Mouse (Mus musculus) MEL (cell line): ENCODE measurements around the gene Tatdn3. TPM values are rescaled to one million over a fixed set of nuclear protein-coding genes. Genes with fewer than 3 reads are reported as not detected.

Experiments
- DNase-seq: peaks from one replicate; pipeline ENCODE4 v3.0.0; 2011; ENCODE audit warnings: low read depth, low spot score
- H3K27ac ChIP-seq: 2 replicates; pipeline ENCODE4 v1.5.1; 2012; ENCODE audit warnings: low read depth, mild to moderate bottlenecking, control low read depth, low read length, moderate library complexity; ENCODE audit not compliant: control insufficient read depth
- H3K27me3 ChIP-seq, 2 experiments: fragments of 150-350 bp in 1 of 2; sonication (generic) in 1 of 2; 2 replicates each; pipeline ENCODE4 v1.6.1; 2012; ENCODE audit warnings: low read length in 2 of 2, mild to moderate bottlenecking in 2 of 2, improper control_type of control experiment in 1 of 2, moderate library complexity in 1 of 2; ENCODE audit not compliant: insufficient read depth in 2 of 2, control insufficient read depth in 1 of 2
- H3K36me3 ChIP-seq, 2 experiments: 2 replicates each; pipeline ENCODE4 v1.6.1; 2012 to 2014; ENCODE audit warnings: low read length in 2 of 2, improper control_type of control experiment in 1 of 2, inconsistent platforms in 1 of 2, mild to moderate bottlenecking in 1 of 2; ENCODE audit not compliant: insufficient read depth in 2 of 2, control insufficient read depth in 1 of 2
- H3K4me1 ChIP-seq, 2 experiments: fragments of 150-350 bp in 1 of 2; sonication (generic) in 1 of 2; 2 replicates each; pipeline ENCODE4 v1.6.1; 2012; ENCODE audit warnings: low read length in 2 of 2, improper control_type of control experiment in 1 of 2, mild to moderate bottlenecking in 1 of 2; ENCODE audit not compliant: insufficient read depth in 2 of 2, control insufficient read depth in 1 of 2
- H3K4me3 ChIP-seq, 2 experiments: fragments of 150-350 bp in 1 of 2; sonication (generic) in 1 of 2; 2 replicates each; pipeline ENCODE4 v1.5.1; 2012; ENCODE audit warnings: low read depth in 2 of 2, low read length in 2 of 2, mild to moderate bottlenecking in 2 of 2, moderate library complexity in 2 of 2, control low read depth in 1 of 2, improper control_type of control experiment in 1 of 2; ENCODE audit not compliant: control insufficient read depth in 1 of 2, insufficient read depth in 1 of 2
- H3K79me2 ChIP-seq: 2 replicates; pipeline ENCODE4 v1.6.1; 2012; ENCODE audit warnings: mild to moderate bottlenecking, low read length, moderate library complexity; ENCODE audit not compliant: control insufficient read depth, poor library complexity, insufficient read depth
- H3K9ac ChIP-seq: 2 replicates; pipeline ENCODE4 v1.6.1; 2012; ENCODE audit warnings: low read depth, mild to moderate bottlenecking, control low read depth, low read length, moderate library complexity; ENCODE audit not compliant: control insufficient read depth, poor library complexity, severe bottlenecking
- H3K9me3 ChIP-seq: fragments of 150-350 bp; sonication (generic); replicated peaks from 2 replicates; pipeline ENCODE4 v1.6.1; 2012; ENCODE audit warnings: mild to moderate bottlenecking, low read length, improper control_type of control experiment, moderate library complexity; ENCODE audit not compliant: insufficient read depth
- CHD1 ChIP-seq: IDR thresholded peaks from 2 replicates; pipeline ENCODE4 v1.6.1; 2012; ENCODE audit warnings: low read depth, mild to moderate bottlenecking, inconsistent platforms, low read length, improper control_type of control experiment
- CHD2 ChIP-seq: IDR thresholded peaks from 2 replicates; pipeline ENCODE4 v1.6.1; 2011; ENCODE audit warnings: low read length, improper control_type of control experiment
- CTCF ChIP-seq, 3 experiments: IDR thresholded peaks in 2 of 3; conservative IDR thresholded peaks in 1 of 3; 2 replicates each; pipeline ENCODE4 v1.5.1; 2011 to 2012; ENCODE audit warnings: low read length in 3 of 3, low read depth in 2 of 3, mild to moderate bottlenecking in 2 of 3, improper control_type of control experiment in 1 of 3, inconsistent platforms in 1 of 3, mixed read lengths in 1 of 3, moderate library complexity in 1 of 3; ENCODE audit not compliant: control insufficient read depth in 1 of 3, insufficient read depth in 1 of 3, poor library complexity in 1 of 3, severe bottlenecking in 1 of 3
- E2F4 ChIP-seq: IDR thresholded peaks from 2 replicates; pipeline ENCODE4 v1.6.1; 2011; ENCODE audit warnings: low read depth, low read length, improper control_type of control experiment, borderline replicate concordance
- EP300 ChIP-seq, 2 experiments: IDR thresholded peaks; 2 replicates each; pipeline ENCODE4 v1.6.1; 2011; ENCODE audit warnings: improper control_type of control experiment in 2 of 2, low read length in 2 of 2, low read depth in 1 of 2, mild to moderate bottlenecking in 1 of 2
- GATA1 ChIP-seq: IDR thresholded peaks from 2 replicates; pipeline ENCODE4 v1.6.1; 2011; ENCODE audit warnings: low read depth, low read length, improper control_type of control experiment
- HCFC1 ChIP-seq: IDR thresholded peaks from 2 replicates; pipeline ENCODE4 v1.6.1; 2012; ENCODE audit warnings: low read depth, mild to moderate bottlenecking, inconsistent platforms, low read length, improper control_type of control experiment, moderate library complexity
- MAZ ChIP-seq: IDR thresholded peaks from 2 replicates; pipeline ENCODE4 v1.6.1; 2012; ENCODE audit warnings: low read depth, mild to moderate bottlenecking, inconsistent platforms, low read length, improper control_type of control experiment
- MYB ChIP-seq: IDR thresholded peaks from 2 replicates; pipeline ENCODE4 v1.6.1; 2011; ENCODE audit warnings: mild to moderate bottlenecking, low read depth, low read length, improper control_type of control experiment
- MYC ChIP-seq: IDR thresholded peaks from 2 replicates; pipeline ENCODE4 v1.6.1; 2011; ENCODE audit warnings: low read depth, mild to moderate bottlenecking, low read length, improper control_type of control experiment, moderate library complexity
- POLR2A ChIP-seq, 2 experiments: IDR thresholded peaks; 2 replicates each; pipeline ENCODE4 v1.6.1; 2011 to 2012; ENCODE audit warnings: low read length in 2 of 2, mild to moderate bottlenecking in 2 of 2, control low read depth in 1 of 2, improper control_type of control experiment in 1 of 2, low read depth in 1 of 2, moderate library complexity in 1 of 2; ENCODE audit not compliant: control insufficient read depth in 1 of 2, insufficient read depth in 1 of 2, poor library complexity in 1 of 2
- POLR2AphosphoS2 ChIP-seq: IDR thresholded peaks from 2 replicates; pipeline ENCODE4 v1.6.1; 2011; ENCODE audit warnings: low read length, improper control_type of control experiment
- RAD21 ChIP-seq: IDR thresholded peaks from 2 replicates; pipeline ENCODE4 v1.6.1; 2011; ENCODE audit warnings: mild to moderate bottlenecking, low read depth, low read length, improper control_type of control experiment
- TAL1 ChIP-seq: IDR thresholded peaks from 2 replicates; pipeline ENCODE4 v1.6.1; 2012; ENCODE audit warnings: mild to moderate bottlenecking, inconsistent platforms, low read length, moderate library complexity, mixed read lengths
- ZKSCAN1 ChIP-seq: IDR thresholded peaks from 2 replicates; pipeline ENCODE4 v1.6.1; 2012; ENCODE audit warnings: low read depth, mild to moderate bottlenecking, inconsistent platforms, low read length, improper control_type of control experiment, moderate library complexity
- polyA plus RNA-seq, 2 experiments: library from polyadenylated mRNA; stranded (reverse) in 1 of 2; unstranded in 1 of 2; fragments of >175 nt in 1 of 2; fragments of >200 nt in 1 of 2; gene quantifications; 2 replicates each; pipeline versions ENCODE4 v1.2.1 to v1.2.4; 2012; ENCODE audit warnings: low replicate concordance in 2 of 2, low read depth in 1 of 2; ENCODE audit not compliant: insufficient read length in 2 of 2, insufficient read depth in 1 of 2, missing spikeins in 1 of 2
- total RNA-seq: library from RNA; depleted of rRNA; stranded (reverse); fragments of 300-350 nt; gene quantifications from 2 replicates; pipeline ENCODE4 v1.2.3, GENCODE M21; 2012

Tatdn3 gene
- total and polyA plus RNA-seq, 3 experiments, result 14.5 to 19.0 TPM; not detected in 1

GRCm38 (mm10) chr1:191042688-191043087, 20.0 kb downstream of the Tatdn3 start (continued):
- TF ChIP-seq MYC (no peak), ZKSCAN1 (no peak), POLR2A (IDR thresholded peaks at IDR 0.05; ENCODE audit: control insufficient read depth in 1 of 2, insufficient read depth in 1 of 2, low read depth in 1 of 2, low read length in 2 of 2, poor library complexity in 1 of 2) (no peak), CTCF (IDR thresholded peaks at IDR 0.05 in 2 of 3, conservative IDR thresholded peaks at IDR 0.05 in 1 of 3; ENCODE audit: control insufficient read depth in 1 of 3, insufficient read depth in 1 of 3, low read depth in 2 of 3, low read length in 3 of 3, poor library complexity in 1 of 3, severe bottlenecking in 1 of 3) (no peak), E2F4 (no peak), TAL1 (no peak), MYB (no peak), POLR2AphosphoS2 (no peak), MAZ (no peak), EP300 (IDR thresholded peaks at IDR 0.05; ENCODE audit: low read depth in 1 of 2, low read length in 2 of 2) (peak; percentile 45 to 67; a peak in 3 of 4 replicates), GATA1 (peak; percentile 75; the same call in 1 of the 2 replicates), CHD2 (no peak)

GRCm38 (mm10) chr1:191042106-191042505, 20.6 kb downstream of the Tatdn3 start:
- H3K4me3 ChIP-seq, result no peak overlapping the region
- DNase-seq, result no peak
- no peaks in the 10 kb centered on the region for H3K9me3 ChIP-seq
- no peaks in the 10 kb centered on the region for H3K79me2 ChIP-seq
- H3K27me3 ChIP-seq, result no peaks in the 10 kb centered on the region
- H3K4me1 ChIP-seq, result peaks cover 7 to 22% of the 10 kb centered on the region in 2 experiments
- peak overlapping the region; percentile 31 for H3K27ac ChIP-seq
- peaks cover 0 to 19% of the 10 kb centered on the region in 2 experiments; a peak in 3 of 4 replicates for H3K36me3 ChIP-seq
- TF ChIP-seq HCFC1, result no peak
- no peak for TF ChIP-seq RAD21
- TF ChIP-seq, all 39 proteins: peak for 0
- H3K9ac ChIP-seq, result no peak overlapping the region

DNA sequence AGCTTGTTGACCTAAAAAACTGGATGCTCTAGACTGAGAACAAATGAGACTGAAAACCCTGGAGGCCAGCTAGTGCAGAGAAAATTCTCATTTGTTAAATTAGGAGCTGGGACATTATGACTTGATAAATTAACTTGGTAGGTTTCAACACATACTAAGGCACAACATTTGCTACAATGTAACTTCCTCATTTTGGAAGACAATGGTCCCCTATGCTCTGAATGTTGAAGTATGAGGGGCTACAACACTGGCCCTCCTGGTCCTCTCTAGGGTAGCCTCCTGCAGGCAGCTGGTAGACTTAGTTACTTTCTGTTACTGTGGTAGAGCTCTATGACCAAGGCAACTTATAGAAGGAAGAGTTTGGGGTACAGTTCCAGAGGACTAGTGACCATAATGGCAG, 21.4 kb downstream of the Tatdn3 start:
- Histone ChIP-seq H3K4me1 (peaks cover 7 to 22% of the 10 kb centered on the region in 2 experiments), H3K79me2 (no peaks in the 10 kb centered on the region), H3K27me3 (no peaks in the 10 kb centered on the region), H3K9ac (no peak overlapping the region), H3K4me3 (no peak overlapping the region), H3K27ac (no peak overlapping the region), H3K36me3 (peaks cover 0 to 19% of the 10 kb centered on the region in 2 experiments; a peak in 3 of 4 replicates), H3K9me3 (no peaks in the 10 kb centered on the region)
- DNase-seq, result peak; percentile 48
- TF ChIP-seq CHD1, result no peak
